Mouse (Mus musculus) megakaryocyte, embryonic 14.5 days (primary cell): ENCODE data around the gene Cpne2. TPM values are rescaled to one million over a fixed set of nuclear protein-coding genes. Genes with fewer than 3 reads are reported as not detected.
A peak's percentile ranks its signal among the peaks of the same experiment; 100 is the strongest.

Experiments
- H3K27me3 ChIP-seq: replicated peaks from 2 replicates; pipeline ENCODE3; 2012; ENCODE audit warnings: inconsistent platforms
- H3K36me3 ChIP-seq: replicated peaks from 2 replicates; pipeline ENCODE3; 2012; ENCODE audit warnings: low read length, inconsistent platforms, mixed read lengths
- H3K4me1 ChIP-seq: 2 replicates; pipeline ENCODE4 v1.6.1; 2012; ENCODE audit warnings: inconsistent platforms
- H3K4me3 ChIP-seq: replicated peaks from 2 replicates; pipeline ENCODE3; 2012; ENCODE audit warnings: moderate library complexity, mild to moderate bottlenecking, inconsistent platforms
- H3K9me3 ChIP-seq: 2 replicates; pipeline ENCODE4 v1.6.1; 2012; ENCODE audit warnings: inconsistent platforms
- FLI1 ChIP-seq: IDR thresholded peaks from 2 replicates; pipeline ENCODE4 v1.6.1; 2012; ENCODE audit warnings: low read length, inconsistent platforms, mixed read lengths
- GATA1 ChIP-seq: IDR thresholded peaks from 3 replicates; pipeline ENCODE4 v1.6.1; 2012; ENCODE audit warnings: mixed read lengths, low read length, inconsistent platforms, borderline replicate concordance
- polyA plus RNA-seq: library from polyadenylated mRNA; stranded (reverse); fragments of >175 nt; gene quantifications from 2 replicates; pipeline ENCODE4 v1.2.3, GENCODE M21; 2012; ENCODE audit warnings: low replicate concordance; ENCODE audit not compliant: insufficient read depth

Cpne2 gene
- polyA plus RNA-seq: 11.4 and 13.6 TPM in 2 replicates

- no peak for TF ChIP-seq GATA1
- TF ChIP-seq FLI1: no peak
- Histone ChIP-seq H3K4me3 (peak within 1 kb of the TSS; percentile 93), H3K4me1 (peaks cover 53% of the 10 kb centered on the region), H3K36me3 (no peaks in the 10 kb centered on the region), H3K27me3 (peaks cover 85% of the 10 kb centered on the region), H3K9me3 (peaks cover 4% of the 10 kb centered on the region; the same call in 1 of the 2 replicates)
These were observed at the start of gene Cpne2 for GRCm38 (mm10) chr8:94532873-94533671. TSS of gene Cpne2 (plus strand) at chr8:94532990.

- H3K27me3 ChIP-seq: peaks cover 65% of the 10 kb centered on the region
- no peaks in the 10 kb centered on the region for H3K36me3 ChIP-seq
- H3K4me3 ChIP-seq: no peak overlapping the region
- TF ChIP-seq GATA1 (no peak), FLI1 (no peak)
- H3K4me1 ChIP-seq: peaks cover 19% of the 10 kb centered on the region
- H3K9me3 ChIP-seq: no peaks in the 10 kb centered on the region
These were observed 47.5 kb upstream of the Cpne2 start for GRCm38 (mm10) chr8:94485288-94485687.

GRCm38 (mm10) chr8:94485882-94486281, 46.9 kb upstream of the Cpne2 start:
- no peak for TF ChIP-seq GATA1
- TF ChIP-seq FLI1: no peak
- Histone ChIP-seq H3K9me3 (no peaks in the 10 kb centered on the region), H3K4me1 (peaks cover 19% of the 10 kb centered on the region), H3K4me3 (peak overlapping the region; percentile 80), H3K27me3 (peaks cover 68% of the 10 kb centered on the region), H3K36me3 (no peaks in the 10 kb centered on the region)

GRCm38 (mm10) chr8:94488016-94488415, 44.8 kb upstream of the Cpne2 start:
- Histone ChIP-seq H3K36me3 (no peaks in the 10 kb centered on the region), H3K9me3 (no peaks in the 10 kb centered on the region), H3K4me1 (peaks cover 29% of the 10 kb centered on the region)

GRCm38 (mm10) chr8:94489809-94490483, 42.8 kb upstream of the Cpne2 start:
- peaks cover 58% of the 10 kb centered on the region for H3K27me3 ChIP-seq
- H3K9me3 ChIP-seq: no peaks in the 10 kb centered on the region
- no peak for TF ChIP-seq GATA1
- TF ChIP-seq FLI1: no peak
- no peak overlapping the region for H3K4me3 ChIP-seq
- H3K4me1 ChIP-seq: peaks cover 33% of the 10 kb centered on the region
- H3K36me3 ChIP-seq: no peaks in the 10 kb centered on the region

More at GRCm38 (mm10) chr8:94488016-94488415, 44.8 kb upstream of the Cpne2 start:
- no peak for TF ChIP-seq FLI1
- no peak for TF ChIP-seq GATA1
- H3K4me3 ChIP-seq: no peak overlapping the region
- H3K27me3 ChIP-seq: peaks cover 59% of the 10 kb centered on the region

GRCm38 (mm10) chr8:94492021-94492681, 40.6 kb upstream of the Cpne2 start:
- Histone ChIP-seq H3K4me3 (peak overlapping the region; percentile 91), H3K27me3 (peaks cover 63% of the 10 kb centered on the region), H3K4me1 (peaks cover 24% of the 10 kb centered on the region), H3K9me3 (no peaks in the 10 kb centered on the region), H3K36me3 (no peaks in the 10 kb centered on the region)
- TF ChIP-seq GATA1 (no peak), FLI1 (no peak)

GRCm38 (mm10) chr8:94493240-94493639, 39.5 kb upstream of the Cpne2 start:
- H3K4me1 ChIP-seq: peaks cover 20% of the 10 kb centered on the region
- H3K27me3 ChIP-seq: peaks cover 63% of the 10 kb centered on the region
- H3K4me3 ChIP-seq: no peak overlapping the region
- no peak for TF ChIP-seq FLI1
- TF ChIP-seq GATA1: no peak
- H3K36me3 ChIP-seq: no peaks in the 10 kb centered on the region
- H3K9me3 ChIP-seq: no peaks in the 10 kb centered on the region

GRCm38 (mm10) chr8:94515430-94516208, 17.2 kb upstream of the Cpne2 start:
- Histone ChIP-seq H3K9me3 (no peaks in the 10 kb centered on the region), H3K4me1 (peaks cover 19% of the 10 kb centered on the region), H3K4me3 (no peak overlapping the region), H3K36me3 (no peaks in the 10 kb centered on the region), H3K27me3 (peaks cover 71% of the 10 kb centered on the region)
- TF ChIP-seq FLI1 (no peak), GATA1 (no peak)

- peaks cover 19% of the 10 kb centered on the region for H3K4me1 ChIP-seq
- H3K4me3 ChIP-seq: no peak overlapping the region
- peaks cover 68% of the 10 kb centered on the region for H3K27me3 ChIP-seq
- H3K9me3 ChIP-seq: no peaks in the 10 kb centered on the region
- H3K36me3 ChIP-seq: no peaks in the 10 kb centered on the region
- TF ChIP-seq FLI1 (no peak), GATA1 (no peak)
These were observed 16.6 kb upstream of the Cpne2 start for GRCm38 (mm10) chr8:94516209-94516593.
